Mouse (Mus musculus) olfactory bulb, adult 2 months (tissue): ENCODE results near the gene Bicdl1.

Experiments used
- CTCF ChIP-seq: fragments of 200-500 bp; IDR thresholded peaks from 2 replicates; pipeline ENCODE4 v1.5.1; 2012; ENCODE audit warnings: low read depth, mild to moderate bottlenecking, low read length, moderate library complexity; ENCODE audit not compliant: insufficient read depth
- POLR2A ChIP-seq: fragments of 200-500 bp; IDR thresholded peaks from 2 replicates; pipeline ENCODE4 v1.6.1; 2012; ENCODE audit warnings: mild to moderate bottlenecking, low read depth, low read length, moderate library complexity; ENCODE audit not compliant: insufficient read depth

- TF ChIP-seq POLR2A: no peak
- TF ChIP-seq CTCF: no peak
These were observed 79.6 kb downstream of the Bicdl1 start for GRCm38 (mm10) chr5:115651821-115652220.
